Mouse (Mus musculus) midbrain, embryonic 14.5 days (tissue): ENCODE measurements at regions not wholly inside any gene's neighbourhood (a gene's known extent, or its start where the extent isn't known, plus 50 kb on each side); places are given as distances from the start of the nearest gene placed in this dataset.
A peak's percentile ranks its signal among the peaks of the same experiment; 100 is the strongest.

Experiments used
- ATAC-seq: fragments of 200-750 bp; cut with Nextera tagmentation; 2 replicates; pipeline ENCODE4 v1.8.0; 2017; ENCODE audit warnings: moderate number of reproducible peaks, moderate library complexity; ENCODE audit not compliant: low FRiP score, low TSS enrichment
- DNase-seq: peaks from one replicate; pipeline ENCODE4 v3.0.0-alpha.2; 2015
- H3K27ac ChIP-seq: fragments of 300-500 bp; sonication (generic); replicated peaks from 2 replicates; pipeline ENCODE4 v1.5.1; 2014; ENCODE audit warnings: mild to moderate bottlenecking, low read depth, low read length, moderate library complexity
- H3K27me3 ChIP-seq: fragments of 300-500 bp; sonication (generic); 2 replicates; pipeline ENCODE4 v1.6.1; 2014; ENCODE audit warnings: low read length, control low read depth, mixed read lengths; ENCODE audit not compliant: control insufficient read depth, insufficient read depth
- H3K36me3 ChIP-seq: fragments of 300-500 bp; sonication (generic); 2 replicates; pipeline ENCODE4 v1.6.1; 2014; ENCODE audit warnings: low read length, control low read depth; ENCODE audit not compliant: control insufficient read depth, insufficient read depth
- H3K4me1 ChIP-seq: fragments of 300-500 bp; sonication (generic); 2 replicates; pipeline ENCODE4 v1.6.1; 2014; ENCODE audit warnings: mild to moderate bottlenecking, antibody characterized with exemption, low read length, control low read depth; ENCODE audit not compliant: control insufficient read depth, insufficient read depth
- H3K4me2 ChIP-seq: fragments of 300-500 bp; sonication (generic); 2 replicates; pipeline ENCODE4 v1.6.1; 2014; ENCODE audit warnings: mild to moderate bottlenecking, low read length, moderate library complexity
- H3K4me3 ChIP-seq: fragments of 300-500 bp; sonication (generic); replicated peaks from 2 replicates; pipeline ENCODE4 v1.5.1; 2014; ENCODE audit warnings: low read depth, low read length
- H3K9ac ChIP-seq: fragments of 300-500 bp; sonication (generic); replicated peaks from 2 replicates; pipeline ENCODE4 v1.6.1; 2014; ENCODE audit warnings: mild to moderate bottlenecking, low read length, moderate library complexity
- H3K9me3 ChIP-seq: fragments of 300-500 bp; sonication (generic); 2 replicates; pipeline ENCODE4 v1.6.1; 2016; ENCODE audit warnings: low read length, control low read depth, mixed read lengths; ENCODE audit not compliant: control insufficient read depth
- WGBS: fragments of 180-500 bp; shearing (Covaris S2); extraction: QIAGEN DNeasy Blood & Tissue Kit; methylation state at CpG from one replicate; pipeline ENCODE4 v1.1.7; 2014; 5-methylcytosine and 5-hydroxymethylcytosine counted together

DNA sequence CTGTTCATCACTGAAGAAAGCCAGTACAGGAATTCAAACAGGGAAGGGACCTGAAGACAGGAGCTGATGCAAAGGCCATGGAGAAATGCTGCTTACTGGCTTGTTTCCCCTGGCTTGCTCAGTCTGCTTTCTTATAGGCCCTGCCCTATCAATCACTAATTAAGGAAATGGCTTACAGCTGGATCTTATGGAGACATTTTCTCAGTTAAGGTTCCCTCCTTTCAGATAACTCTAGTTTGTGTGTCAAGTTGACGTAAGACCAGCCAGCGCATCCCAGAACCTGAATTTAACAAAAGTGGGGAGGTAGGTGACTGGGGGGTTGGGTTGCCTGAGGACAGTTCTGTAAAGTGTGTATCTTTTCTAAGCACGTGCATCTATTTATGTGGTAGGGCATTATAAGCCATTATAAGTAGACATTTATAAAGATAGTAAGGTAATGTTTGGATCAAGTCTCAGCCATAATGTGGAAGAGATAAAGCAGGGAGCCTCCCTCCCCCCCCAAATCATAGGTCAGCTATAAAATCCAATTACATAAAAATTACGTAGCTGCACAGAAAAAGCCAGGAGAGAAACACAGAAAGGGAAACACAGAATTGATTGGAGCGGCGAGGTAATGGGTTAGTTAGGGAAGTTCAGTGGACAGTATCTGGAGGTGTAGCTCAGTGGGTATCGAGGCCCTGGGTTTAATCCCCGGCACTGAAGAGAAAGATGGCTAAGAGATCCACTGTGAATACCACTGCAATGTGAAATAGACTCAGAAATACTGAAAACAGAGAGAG is 108.6 kb upstream of the Cpm start:
- DNase-seq (no peak), ATAC-seq (no peak)
- Histone ChIP-seq H3K36me3 (no peaks in the 10 kb centered on the region), H3K9ac (no peak overlapping the region), H3K4me1 (no peaks in the 10 kb centered on the region), H3K9me3 (no peaks in the 10 kb centered on the region), H3K4me2 (no peak overlapping the region), H3K27ac (no peak overlapping the region), H3K4me3 (no peak overlapping the region), H3K27me3 (no peaks in the 10 kb centered on the region)
- WGBS = 85% methylated on average over 8 of the region's 8 CpGs

DNA sequence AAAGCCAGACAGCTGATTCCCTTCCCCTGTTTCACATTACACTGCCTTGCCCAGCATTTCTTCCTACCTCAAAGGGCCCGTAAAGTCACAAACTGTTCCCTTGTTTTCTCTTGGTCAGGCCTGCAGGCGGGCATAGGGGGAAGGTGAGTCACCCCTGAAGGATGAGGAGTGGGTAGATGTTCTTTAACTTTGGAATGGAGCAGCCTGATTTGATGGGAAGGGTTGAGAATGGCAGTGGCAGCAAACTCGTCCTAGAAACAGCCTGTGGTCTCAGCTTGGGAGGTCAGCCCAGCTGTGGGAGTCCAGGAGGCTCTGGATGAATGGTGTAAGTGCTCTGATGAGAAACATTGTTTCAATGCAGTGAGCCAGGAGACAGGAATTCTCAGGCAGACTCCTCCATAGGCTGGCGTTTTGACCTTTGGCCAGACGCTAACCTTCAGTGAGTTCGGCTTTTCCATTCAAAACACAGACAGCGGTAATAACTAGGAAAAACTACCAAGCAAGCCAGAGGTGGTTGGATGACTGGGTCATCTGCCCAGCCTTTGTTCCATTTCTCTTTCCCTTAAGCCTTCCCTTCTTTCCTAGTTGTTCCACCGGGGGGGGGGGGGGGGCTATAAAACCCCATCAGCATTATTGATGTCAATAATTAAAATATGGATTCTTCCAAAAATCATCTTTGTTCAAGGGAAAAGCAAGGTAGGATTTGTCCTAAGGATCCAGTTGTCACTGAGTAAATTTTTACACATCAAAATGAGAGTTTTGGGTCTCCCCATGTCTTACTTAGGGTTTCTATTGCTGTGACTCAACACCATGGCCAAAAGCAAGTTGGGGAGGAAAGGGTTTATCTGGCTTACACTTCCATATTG is 109.4 kb upstream of the Cpm start:
- DNase-seq (no peak), ATAC-seq (no peak)
- Histone ChIP-seq H3K9me3 (no peaks in the 10 kb centered on the region), H3K9ac (no peak overlapping the region), H3K4me1 (no peaks in the 10 kb centered on the region), H3K4me3 (no peak overlapping the region), H3K27me3 (no peaks in the 10 kb centered on the region), H3K36me3 (no peaks in the 10 kb centered on the region), H3K4me2 (no peak overlapping the region), H3K27ac (no peak overlapping the region)
- 25% methylated on average over 8 of the region's 8 CpGs for WGBS

DNA sequence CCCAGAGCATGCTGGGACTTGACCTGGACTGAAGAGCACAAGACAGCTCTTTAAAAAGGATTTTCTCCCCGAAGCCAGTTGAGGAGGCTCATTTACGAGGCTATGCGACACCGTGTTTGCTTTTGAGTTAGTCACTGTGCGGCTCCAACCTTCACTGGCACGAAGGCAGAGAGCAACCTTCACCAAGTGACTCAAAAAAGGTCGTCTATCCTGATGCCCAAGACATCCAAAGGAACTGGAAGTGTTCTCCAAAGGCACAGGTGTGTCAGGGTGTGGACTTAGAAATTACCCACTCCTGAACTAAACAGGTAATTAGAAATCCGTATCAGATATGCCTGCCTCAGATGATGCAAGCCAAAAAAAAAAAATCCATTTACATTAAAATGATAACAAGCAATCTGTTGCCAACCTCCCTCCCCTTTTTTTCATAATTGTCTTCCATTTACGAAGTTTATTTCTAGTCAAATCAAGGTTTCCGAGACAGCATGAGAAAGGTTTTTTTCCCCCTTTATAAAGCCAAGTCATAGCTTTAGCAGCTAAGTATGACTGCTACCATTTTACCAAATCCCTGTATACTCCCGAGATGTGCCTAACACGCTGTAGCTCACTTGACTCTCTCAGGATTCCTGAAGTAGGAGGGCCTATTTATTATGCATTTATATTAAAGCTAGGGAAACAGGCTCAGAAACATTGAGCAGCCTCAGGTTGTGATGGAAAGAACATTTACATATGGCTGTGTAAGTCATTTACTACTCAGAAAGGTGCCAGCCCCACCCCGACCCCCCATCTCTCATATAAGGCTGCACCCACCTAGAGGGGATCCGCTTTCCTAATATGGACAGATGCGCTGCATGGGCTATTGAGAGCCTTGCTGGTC is 110.3 kb upstream of the Cpm start:
- no peak overlapping the region for H3K4me3 ChIP-seq
- H3K4me2 ChIP-seq = no peak overlapping the region
- no peaks in the 10 kb centered on the region for H3K36me3 ChIP-seq
- no peak overlapping the region for H3K27ac ChIP-seq
- 60% methylated on average over 15 of the region's 15 CpGs for WGBS
- H3K9me3 ChIP-seq = no peaks in the 10 kb centered on the region
- no peaks in the 10 kb centered on the region for H3K4me1 ChIP-seq
- ATAC-seq = no peak
- no peak for DNase-seq
- no peaks in the 10 kb centered on the region for H3K27me3 ChIP-seq
- no peak overlapping the region for H3K9ac ChIP-seq

DNA sequence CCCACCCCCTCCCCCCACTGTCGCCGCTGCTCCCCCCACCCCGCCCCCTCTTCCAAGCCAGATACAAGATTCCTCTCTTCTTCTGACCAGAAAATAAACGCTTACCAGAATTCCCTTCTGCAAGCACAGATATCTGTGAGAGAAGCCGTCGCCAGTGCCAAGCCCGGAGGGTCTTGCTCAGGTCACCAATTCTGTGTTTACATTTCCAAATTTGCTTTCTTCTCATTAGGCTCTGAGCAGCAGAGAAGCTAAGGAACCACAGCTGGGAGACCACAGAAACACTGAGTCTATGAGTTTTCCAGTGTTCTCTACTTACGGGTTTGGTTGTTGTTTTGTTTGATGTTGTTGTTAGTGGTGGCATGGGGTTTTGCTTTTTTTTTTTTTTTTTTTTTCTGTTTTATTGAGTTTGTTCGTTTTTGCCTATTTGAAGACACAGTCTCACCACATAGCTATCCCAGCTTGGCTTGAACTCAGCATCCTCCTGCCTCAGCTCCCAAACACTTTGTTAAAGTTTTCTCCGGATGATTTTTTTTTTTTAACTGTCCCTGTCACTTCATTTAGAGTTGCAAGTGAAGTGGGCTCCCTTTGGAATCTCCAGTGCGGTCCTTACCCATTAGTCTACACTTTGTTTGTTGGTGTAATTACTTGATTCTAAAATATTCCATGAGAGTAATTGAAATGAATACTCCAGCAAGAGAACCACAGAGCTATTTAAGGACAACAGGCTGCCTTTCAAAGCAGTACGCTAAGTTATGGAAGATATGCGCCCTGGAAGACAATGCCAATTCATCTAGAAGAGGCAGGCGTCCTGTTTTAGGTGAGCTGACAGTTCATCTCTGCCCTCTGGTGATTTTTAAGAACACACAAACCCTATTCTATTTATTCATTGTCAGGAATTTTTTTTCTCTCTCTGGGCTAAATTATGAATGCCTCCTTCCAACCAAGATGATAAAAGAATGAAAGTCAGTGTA is 111.2 kb upstream of the Cpm start:
- Histone ChIP-seq H3K4me3 (no peak overlapping the region), H3K36me3 (no peaks in the 10 kb centered on the region), H3K9me3 (no peaks in the 10 kb centered on the region), H3K4me2 (no peak overlapping the region), H3K9ac (no peak overlapping the region), H3K27ac (no peak overlapping the region), H3K4me1 (no peaks in the 10 kb centered on the region), H3K27me3 (no peaks in the 10 kb centered on the region)
- ATAC-seq (no peak), DNase-seq (no peak)
- WGBS = 63% methylated on average over 14 of the region's 14 CpGs

DNA sequence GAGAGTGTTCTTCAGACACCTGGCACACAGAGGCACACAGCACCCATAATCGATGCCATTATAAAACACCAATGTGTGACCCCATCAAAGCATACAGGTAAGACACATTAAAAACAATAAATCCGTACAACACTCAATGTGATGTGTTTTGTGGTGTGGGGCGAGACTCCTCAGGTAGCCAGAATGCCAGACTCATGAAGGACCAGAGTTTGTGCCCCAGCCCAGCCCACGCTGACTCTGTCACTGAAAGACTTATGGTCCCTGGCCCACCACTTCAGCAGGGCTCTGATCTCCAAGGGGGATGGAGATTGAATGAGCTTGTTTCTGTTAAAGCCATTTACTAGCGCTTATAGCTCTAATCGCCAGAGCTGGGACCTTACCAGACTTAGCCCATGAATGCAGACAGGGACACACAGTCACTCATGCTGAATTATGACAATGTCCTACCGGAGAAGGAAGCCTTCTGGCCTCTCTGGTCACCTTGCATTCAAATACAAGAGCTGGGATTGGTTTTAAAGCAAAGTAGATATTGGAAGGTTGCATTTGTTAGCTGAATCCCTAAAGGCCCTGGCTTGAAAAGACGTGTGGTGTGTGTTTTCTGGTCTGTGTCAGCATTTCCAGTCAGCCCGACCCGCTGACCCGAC is 112.1 kb upstream of the Cpm start:
- DNase-seq (no peak), ATAC-seq (no peak)
- no peaks in the 10 kb centered on the region for H3K36me3 ChIP-seq
- no peak overlapping the region for H3K4me3 ChIP-seq
- H3K27ac ChIP-seq = no peak overlapping the region
- no peak overlapping the region for H3K4me2 ChIP-seq
- H3K9ac ChIP-seq = no peak overlapping the region
- H3K4me1 ChIP-seq = no peaks in the 10 kb centered on the region
- WGBS = 74% methylated on average over 11 of the region's 11 CpGs
- no peaks in the 10 kb centered on the region for H3K9me3 ChIP-seq
- H3K27me3 ChIP-seq = no peaks in the 10 kb centered on the region

DNA sequence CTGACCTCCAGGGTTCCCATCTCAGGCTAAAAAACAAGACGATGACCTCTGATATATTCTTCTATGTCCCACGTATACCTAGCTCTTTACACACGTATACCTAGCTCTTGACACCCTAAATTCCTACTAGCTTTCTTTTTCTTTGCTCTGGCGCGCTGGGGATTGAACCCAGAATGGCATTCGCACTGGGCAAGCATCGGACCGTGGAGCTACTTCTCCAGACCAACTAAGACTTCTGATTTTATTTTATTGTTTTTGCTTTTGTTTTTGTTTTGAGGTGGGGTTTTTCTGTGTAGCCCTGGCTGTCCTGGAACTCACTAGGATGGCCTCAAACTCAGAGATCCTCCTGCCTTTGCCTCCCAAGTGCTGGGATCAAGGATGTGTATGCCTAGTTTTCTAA is 112.8 kb upstream of the Cpm start:
- no peaks in the 10 kb centered on the region for H3K9me3 ChIP-seq
- no peak overlapping the region for H3K9ac ChIP-seq
- H3K4me1 ChIP-seq = no peaks in the 10 kb centered on the region
- H3K4me3 ChIP-seq = no peak overlapping the region
- no peak overlapping the region for H3K4me2 ChIP-seq
- no peaks in the 10 kb centered on the region for H3K36me3 ChIP-seq
- WGBS = 92% methylated on average over 8 of the region's 8 CpGs
- no peak for DNase-seq
- H3K27ac ChIP-seq = no peak overlapping the region
- ATAC-seq = no peak
- no peaks in the 10 kb centered on the region for H3K27me3 ChIP-seq

DNA sequence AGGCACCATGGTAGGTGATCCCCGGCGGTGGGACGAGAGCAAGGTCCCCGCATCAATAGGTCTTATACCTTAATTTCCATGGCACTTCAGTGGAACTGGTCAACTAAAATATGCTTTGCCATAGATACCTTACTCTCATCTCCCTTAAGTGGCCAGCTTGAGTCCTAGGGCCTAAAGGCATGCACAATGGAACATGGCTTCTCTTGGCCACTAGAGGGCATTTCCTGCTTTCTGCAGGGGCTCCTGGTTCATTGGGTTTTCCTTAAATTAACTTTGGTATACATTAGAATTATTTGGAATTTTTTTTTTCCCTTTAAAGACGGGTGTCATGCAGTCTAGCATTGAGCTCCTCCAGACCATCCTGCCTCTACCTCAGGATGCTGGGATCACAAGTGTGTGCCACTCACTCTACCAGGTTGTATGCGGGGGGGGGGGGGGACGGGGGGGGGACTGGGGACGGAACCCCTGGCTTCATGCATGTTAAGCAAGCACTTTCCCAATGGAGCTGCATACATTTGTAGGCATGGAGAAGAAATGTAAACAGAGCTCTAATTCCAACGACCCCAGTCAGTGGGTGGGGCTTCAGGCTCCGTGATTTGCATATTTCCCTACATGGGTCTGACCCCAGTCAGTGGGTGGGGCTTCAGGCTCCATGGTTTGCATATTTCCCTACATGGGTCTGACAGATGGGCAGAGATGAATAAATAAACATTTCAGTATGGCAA is 113.4 kb upstream of the Cpm start:
- Histone ChIP-seq H3K36me3 (no peaks in the 10 kb centered on the region), H3K4me1 (no peaks in the 10 kb centered on the region), H3K27me3 (no peaks in the 10 kb centered on the region), H3K9me3 (no peaks in the 10 kb centered on the region), H3K9ac (no peak overlapping the region), H3K4me2 (no peak overlapping the region), H3K27ac (no peak overlapping the region), H3K4me3 (no peak overlapping the region)
- no peak for ATAC-seq
- WGBS = 62% methylated on average over 10 of the region's 10 CpGs
- DNase-seq = peak; percentile 74
